Mouse (Mus musculus): ENCODE results near the gene Fhad1.

Gene Fhad1

DNA sequence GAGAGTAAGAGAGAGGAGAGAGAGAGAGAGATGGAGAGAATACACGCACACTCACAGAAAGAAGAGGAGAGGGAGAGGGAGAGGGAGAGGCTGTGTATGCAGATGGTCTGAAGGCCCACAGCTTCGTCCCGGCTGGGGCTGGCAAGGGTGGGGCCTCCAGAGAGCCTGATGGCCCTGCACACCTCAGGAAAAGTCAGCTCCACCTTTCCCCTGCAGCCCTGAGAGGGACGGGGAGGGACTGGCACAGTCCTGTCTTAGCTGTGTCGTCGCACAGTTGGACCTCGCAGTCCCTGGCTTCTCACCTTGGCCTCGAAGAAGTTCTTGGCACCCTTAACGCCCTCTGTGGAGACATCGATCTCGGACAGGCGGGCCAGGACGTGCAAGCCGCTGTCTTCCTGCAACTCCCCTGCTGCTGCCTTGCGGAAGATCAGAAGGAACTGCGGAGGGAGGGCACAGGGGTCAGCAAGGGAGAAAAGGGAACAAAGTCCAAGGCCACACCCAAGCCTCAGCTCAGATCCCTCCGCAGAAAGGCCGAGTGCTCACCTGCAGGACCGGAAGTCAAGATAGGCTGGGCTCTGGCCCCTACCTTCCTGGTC lies 154.5 kb downstream of the Fhad1 start:
- no peak for DNase-seq

DNA sequence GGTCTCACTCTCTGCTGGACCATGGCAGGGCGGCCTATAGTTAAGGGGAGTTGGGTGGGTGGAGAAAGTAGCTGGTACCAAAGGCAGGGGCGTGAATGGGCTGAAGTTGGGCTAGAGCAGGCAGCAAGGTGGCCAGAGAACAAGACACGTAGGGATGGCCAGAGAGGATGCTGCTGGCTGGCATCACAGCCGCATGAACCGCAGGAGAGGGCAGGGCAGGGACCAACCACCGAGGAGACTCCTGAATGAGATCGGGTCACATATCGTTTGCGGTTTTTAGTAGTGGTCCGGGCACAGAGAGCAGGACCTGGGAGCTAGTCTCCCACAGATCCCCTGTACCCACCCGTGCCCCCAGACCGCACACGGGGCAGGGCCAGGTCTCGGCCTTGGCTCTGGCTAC lies 155.5 kb downstream of the Fhad1 start:
- DNase-seq: no peak

DNA sequence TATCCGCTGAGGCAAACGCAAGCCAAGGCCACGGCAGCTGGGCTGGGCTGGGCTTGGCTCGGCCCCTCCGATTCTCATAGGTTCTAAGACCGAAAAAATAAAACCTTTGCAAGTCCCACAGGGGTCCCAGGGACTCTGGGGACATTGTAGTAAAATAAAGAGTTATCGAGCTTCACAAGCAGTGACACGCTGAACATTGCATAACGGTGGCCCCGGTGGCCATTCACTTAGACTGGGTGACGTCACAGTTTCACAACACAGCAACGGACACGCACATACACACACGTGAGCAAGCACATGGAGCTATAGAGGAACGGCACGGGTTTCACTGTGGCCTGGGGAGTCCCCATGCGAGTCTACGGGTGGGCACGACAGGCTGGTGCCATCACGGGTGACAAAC lies 156.4 kb downstream of the Fhad1 start:
- no peak for DNase-seq

DNA sequence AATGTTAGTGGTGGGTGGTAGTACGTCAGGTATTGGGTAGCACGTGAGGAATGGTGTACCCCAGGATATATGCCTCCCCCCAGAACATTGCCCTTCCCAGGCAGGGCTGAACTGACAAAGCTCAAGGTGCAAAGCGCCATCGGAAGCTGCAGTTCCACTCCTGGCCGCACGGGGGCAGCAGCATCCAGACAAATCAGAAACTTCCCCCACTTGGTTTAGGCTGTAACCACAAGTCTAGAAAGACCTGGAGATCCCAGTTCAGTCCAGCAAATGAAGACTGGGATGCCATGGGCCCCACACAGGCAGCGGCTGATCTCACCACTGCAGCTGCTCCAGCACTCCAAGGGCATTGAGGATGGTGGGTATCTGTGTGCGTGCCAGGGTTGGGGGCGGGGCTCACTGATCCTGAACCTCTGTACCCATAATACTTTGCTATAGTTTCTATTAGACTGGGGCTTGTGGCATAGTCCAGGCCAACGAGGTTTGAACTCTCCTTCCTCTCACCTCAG lies 157.4 kb downstream of the Fhad1 start:
- DNase-seq: peak; percentile 58 to 81

DNA sequence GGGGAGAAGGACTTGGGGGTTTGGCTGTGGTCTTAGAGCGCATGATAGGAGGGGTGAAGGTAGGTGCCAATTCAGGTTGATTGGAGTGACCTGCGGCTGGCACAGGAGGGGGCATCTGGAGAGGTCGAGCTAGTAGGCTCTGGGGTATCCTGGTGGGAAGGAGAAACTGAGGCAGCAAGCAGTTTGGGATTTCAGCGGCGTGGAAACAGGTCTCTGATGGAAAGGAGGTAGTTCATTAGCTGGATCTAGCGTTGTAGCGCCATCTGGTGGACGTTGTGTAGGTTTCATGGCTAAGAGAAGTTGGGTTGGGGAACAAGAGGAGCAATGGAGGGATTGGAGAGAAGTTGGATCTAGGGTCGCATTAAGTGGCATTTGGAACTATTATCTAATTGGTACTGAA lies 161.4 kb downstream of the Fhad1 start:
- DNase-seq: peak in 1 of 2 experiments; percentile 57

DNA sequence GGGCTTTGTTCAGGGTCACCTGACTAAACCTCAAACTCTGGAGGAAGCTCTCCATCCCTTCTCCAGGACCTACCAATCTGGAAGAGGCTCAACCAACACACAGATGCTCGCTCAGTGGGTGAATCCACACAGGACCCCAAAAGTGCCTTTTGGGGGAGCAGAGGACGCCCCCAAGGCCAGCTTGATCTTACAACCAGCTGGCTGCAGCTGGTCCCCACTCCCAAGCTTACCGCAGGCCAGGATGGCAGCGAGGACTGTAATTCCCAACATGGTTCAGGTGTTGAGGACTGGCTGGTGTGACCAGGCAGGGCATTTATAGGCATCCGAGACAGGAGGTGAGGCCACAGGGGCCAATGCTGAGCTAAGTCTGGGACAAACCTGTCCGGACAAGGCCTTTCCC lies 168.9 kb downstream of the Fhad1 start, which contains the start of gene Ctrc:
Gene Ctrc, minus strand, starts transcription at position 361 of the 400 bp plus-strand sequence.
- DNase-seq: no peak
